Mouse (Mus musculus) layer of hippocampus, adult 9-11 months (tissue): ENCODE data around the gene Gfer.
"Not testable (repeated sequence)": the region's sequence is repeated elsewhere in the genome, so short reads cannot be mapped to it uniquely, and the experiment has no call there.

ENCODE experiments used
- DNase-seq: peaks from one replicate; pipeline ENCODE4 v3.0.0; 2022

Gene Gfer

DNA sequence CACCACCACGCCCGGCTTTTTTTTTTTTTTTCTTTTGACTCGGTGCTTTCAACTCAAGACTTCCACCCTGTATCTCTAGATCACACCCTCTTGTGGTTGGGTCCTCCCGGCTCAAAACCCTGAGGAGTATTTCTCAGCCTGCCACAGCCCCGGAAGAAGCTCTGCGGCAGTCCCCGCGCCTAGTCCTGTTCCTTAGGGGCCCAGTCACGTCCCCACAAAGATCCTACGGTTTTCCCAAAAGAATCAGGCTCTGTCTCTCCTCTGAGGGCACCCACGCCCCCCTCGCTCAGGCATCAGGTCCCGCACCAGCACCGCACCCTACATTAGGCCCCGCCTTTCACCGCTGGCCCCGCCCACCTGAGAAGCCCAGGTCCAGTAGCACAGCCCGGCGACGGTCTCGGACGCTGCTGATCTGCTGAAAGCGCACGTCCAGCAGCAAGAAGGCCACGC is 8.8 kb downstream of the Gfer start:
- no peak for DNase-seq

DNA sequence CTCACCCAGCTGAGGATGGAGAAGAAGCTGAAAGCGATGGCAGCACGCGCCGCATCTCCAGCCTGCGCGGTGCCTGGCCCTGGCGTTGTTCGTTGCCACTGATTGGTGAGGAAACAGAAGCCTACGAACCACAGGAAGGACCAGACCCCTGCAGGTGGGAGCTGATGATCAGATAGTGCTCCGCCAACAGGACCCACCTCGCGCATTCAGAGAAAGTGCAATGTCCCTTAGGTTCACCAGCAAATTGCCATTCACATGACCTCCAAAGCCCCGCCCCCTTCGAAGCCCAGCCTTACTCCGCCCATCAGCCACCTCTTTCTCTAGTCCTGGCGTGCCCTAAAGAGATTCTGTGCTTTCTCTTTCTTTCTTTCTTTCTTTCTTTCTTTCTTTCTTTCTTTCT is 9.4 kb downstream of the Gfer start:
- DNase-seq, result no peak

DNA sequence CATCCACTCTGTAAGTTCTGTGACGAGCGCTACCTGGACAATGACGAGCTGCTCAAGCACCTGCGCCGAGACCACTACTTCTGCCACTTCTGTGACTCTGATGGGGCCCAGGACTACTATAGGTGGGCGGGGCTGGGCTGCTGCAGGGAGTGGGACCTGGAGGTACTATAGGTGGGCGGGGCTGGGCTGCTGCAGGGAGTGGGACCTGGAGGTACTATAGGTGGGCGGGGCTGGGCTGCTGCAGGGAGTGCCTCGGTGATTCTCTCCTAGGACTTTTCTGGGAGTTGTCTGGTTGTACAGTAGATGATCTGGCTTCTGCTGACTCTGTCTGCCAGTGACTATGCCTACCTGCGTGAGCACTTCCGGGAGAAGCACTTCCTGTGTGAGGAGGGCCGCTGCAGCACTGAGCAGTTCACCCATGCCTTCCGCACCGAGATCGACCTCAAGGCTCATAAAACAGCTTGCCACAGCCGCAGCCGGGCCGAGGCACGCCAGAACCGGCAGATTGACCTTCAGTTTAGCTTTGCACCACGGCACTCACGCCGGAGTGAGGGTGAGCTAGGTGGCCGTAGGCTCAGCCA is 18.4 kb downstream of the Gfer start:
- no peak for DNase-seq

DNA sequence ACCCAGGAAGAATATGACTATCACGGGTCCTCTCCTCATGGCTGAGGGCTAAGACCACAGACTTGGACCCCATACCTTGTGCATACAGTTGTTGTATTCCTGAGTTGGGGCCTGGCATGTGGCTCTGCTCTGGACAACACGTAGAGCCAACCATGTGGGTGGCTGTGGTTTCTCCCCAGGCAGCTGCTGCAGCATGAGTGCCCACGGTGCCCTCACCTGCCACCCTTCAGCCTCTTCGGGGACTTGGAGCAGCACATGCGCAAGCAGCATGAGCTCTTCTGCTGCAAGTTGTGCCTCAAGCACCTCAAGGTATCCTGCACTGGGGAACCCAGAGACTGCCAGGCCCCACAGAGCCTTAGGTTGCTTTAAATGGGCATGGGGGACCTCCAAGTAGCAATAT is 19.1 kb downstream of the Gfer start:
- no peak for DNase-seq

DNA sequence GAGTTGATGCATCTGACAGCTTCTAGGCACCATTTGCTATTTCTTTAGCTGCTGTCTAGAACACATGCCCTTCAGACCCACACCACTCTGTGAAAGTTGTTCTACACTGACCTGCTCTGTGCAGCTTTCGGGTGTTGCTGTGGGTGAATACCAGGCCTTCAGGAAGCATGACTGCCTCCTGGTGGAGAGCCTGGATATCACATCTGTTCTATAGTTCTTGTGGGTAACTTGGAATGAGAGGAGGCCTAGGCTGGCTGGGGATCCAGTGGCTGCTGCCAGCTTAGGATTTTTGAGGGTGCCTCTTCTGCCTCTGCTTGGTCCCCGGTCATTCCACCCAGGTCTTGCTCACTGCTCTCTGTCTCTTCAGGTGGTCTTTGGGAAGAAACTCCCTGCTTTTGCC is 19.8 kb downstream of the Gfer start:
- DNase-seq, result no peak

DNA sequence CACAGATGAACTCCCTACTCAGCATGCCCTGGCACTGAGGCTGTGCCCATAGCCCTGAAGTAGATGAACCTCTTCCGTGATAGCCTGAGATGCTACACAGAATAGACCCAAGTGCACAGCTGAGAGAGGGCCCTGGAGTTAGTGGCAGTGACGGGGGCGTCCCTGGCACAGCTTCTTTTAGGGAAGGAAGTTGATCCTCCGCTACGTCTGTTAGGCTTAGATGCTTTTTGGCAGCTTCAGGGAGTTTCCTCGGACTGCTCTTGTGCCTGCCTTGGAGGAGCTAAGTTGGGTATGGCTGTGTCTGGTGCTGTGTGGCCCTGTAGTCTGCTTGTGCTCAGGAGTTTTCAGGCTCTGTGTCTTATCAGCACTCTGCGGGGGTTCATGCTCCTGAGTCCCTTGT is 21.7 kb downstream of the Gfer start:
- DNase-seq, result no peak

DNA sequence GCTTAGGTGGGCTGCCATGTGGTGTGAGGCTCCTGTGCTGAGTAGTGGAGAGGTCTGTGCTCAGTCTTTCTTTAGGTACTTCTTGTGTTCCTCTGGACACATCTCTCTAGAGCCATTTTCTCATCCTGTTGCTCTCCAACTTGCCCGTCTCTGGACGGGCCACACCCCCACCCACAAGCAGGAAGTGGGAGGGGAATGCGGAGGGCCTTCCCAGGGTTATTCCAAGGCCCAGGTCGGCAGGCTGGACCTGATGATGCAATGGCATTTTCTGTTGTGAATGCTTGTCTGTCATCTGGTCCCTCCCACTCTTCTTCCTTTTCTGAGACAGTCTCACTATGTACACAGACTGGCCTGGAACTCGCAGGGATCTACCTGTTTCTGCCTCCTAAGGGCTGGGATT is 23.8 kb downstream of the Gfer start:
- DNase-seq, result no peak

DNA sequence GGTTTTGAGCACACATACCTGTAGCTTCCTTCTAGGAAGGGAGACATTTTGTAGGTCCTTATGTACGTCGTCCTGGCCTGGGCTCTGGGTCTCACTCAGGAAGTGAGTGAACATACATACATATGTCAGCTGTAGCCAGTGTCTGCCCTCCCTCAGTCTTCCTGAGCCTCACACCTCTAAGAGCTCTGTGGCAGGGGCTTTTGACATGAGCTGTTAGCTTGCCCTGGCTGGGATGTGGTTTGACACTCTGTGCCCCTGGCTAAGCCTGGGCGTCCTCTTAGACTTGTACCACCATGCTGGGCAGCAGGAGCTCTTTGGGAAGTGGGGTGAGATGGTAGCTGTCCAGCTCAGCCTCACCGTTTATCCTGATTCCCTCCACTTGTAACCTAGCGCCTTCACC is 24.6 kb downstream of the Gfer start:
- no peak for DNase-seq

DNA sequence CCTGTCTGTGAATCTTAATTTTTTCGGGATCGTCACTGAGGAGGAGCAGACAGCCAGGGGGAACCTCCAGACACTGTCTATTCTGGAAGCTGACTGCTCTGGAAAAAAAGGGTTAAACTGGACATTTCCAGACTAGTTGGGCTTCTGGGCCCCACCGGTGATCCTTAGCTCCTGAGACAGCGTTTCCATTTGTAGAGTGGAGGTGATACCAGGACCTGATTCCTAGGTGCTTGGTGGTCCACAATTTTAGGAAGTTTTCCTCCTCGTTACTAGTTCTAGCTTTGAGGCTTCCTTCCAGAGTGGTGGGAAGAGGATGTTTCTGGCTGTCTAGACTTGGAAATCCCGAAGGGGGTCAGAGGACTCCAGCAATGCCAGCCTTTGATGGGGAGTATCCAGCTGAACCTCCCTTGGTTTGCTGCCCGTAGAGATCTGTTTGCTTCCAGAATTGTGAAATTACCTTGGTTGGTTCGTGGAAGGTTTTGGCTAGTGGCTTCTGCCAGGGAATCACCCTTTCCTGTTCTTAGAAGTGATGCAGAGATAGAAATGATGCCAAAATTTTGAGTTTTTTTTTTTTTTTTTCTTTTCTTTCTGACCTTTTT is 25.6 kb downstream of the Gfer start:
- no peak for DNase-seq

DNA sequence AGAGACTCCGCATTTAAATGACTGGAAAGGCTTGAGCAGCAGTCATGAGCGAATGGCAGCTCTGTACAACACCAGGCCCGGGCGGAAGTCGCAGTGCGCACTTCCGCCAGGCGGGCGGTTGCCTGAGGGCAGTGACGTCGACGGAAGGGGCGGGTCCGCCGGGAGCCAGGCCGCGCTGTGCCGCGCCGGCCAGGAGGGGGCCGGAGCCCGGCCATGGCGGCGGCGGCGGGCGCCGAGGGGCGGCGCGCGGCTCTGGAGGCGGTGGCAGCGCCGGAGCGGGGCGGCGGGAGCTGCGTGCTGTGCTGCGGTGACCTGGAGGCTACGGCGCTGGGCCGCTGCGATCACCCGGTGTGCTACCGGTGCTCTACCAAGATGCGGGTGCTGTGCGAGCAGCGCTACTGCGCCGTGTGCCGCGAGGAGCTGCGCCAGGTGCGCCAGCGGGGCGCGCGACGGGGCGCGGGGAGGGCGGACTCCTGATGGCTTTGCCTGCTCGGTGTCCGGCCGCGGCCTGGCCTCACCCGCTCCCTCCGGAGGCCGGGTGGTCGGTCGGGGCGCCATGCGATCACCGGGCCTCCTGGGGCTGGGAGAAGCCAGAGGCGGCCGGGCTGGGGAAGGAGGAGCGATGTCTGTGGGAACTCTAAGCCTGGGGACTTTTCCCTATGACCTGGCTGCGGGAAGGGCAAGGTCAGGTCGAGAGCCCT is 26.3 kb downstream of the Gfer start, which contains the start of gene Zfp598:
Gene Zfp598 (plus strand): TSS at position 143 of the 701 bp plus-strand sequence.
- DNase-seq, result peak; percentile 95

DNA sequence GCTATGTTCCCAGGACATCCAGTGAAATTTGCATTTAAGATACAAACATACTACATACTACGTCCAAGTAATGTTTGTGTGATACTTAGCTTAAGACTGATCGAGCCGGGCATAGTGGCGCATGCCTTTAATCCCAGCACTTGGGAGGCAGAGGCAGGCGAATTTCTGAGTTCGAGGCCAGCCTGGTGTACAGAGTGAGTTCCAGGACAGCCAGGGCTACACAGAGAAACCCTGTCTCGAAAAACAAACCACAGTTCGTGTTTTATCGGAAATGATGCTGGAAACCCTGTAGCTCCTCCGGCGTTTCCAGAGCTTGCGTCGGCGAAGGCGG is 26.8 kb downstream of the Gfer start:
- not testable (repeated sequence) for DNase-seq

DNA sequence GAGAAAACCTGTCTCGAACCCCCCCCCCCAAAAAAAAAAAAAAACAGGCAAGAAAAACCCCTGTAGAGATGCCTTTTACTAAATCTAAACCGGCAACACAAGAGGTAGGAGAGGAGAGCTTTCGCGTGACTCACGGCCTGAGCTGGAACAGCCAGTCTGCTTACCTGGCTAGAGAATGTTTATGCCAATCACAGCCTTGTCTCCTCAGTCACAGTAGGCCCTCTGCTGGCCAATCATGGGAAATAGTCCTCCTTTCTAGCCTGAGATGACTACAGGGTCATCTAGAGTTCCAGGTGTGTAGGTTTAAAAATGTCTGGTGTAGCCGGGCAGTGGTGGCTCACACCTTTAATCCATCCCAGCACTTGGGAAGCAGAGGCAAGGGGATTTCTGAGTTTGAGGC is 28.5 kb downstream of the Gfer start:
- DNase-seq, result no peak

DNA sequence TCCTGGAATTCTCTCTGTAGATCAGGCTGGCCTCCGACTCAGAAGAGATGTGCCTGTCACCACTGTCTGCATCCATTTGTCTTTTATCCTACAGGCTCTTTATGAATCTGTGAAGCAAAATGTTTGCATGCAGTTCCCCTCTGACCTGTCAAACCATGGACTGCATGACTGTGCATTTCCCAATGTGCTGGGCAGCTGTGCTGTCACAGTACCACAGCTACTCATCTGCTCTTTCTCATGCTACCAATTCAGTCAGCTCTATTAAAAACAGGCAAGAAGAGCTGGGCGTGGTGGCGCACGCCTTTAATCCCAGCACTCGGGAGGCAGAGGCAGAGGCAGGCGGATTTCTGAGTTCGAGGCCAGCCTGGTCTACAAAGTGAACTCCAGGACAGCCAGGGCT is 28.9 kb downstream of the Gfer start:
- not testable (repeated sequence) for DNase-seq

DNA sequence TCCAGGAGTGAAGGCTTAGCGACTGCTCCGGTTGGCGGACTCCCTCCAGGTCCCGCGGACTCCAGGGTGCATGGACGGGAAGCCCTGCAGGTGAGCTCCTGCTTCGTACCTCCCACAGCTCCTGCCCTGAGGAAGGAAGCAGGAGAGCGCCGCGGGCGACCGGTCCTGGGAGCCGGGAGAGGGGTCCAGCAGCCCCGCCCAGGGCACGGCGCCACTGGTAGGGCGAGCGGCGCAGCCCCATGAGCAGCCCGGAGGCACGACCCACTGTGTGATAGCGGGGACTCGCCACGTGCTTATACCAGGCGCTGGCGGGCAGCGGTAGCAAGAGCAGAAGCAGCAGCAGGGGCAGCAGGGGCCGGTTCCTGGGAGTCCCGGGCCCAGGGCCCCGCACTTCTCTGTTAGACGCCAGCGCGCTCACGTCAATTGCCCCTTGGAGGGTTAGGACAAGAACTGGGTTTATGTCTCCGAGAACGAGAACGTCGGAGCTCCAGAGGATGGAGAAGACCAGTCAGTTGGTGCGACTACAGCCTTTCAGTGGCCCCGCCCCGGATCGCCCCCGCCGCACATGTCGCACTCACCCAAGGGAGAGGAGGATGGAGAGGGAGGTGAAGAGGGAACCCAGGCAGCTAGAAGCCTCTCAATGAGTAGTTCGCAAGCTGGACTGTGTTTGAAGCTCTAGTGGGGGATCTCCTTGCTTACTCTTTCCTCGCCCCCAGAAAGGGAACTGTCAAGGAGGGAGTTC is 37.8 kb downstream of the Gfer start, which contains the start of gene Npw:
Gene Npw (minus strand): TSS at position 441 of the 742 bp plus-strand sequence.
- DNase-seq, result no peak

DNA sequence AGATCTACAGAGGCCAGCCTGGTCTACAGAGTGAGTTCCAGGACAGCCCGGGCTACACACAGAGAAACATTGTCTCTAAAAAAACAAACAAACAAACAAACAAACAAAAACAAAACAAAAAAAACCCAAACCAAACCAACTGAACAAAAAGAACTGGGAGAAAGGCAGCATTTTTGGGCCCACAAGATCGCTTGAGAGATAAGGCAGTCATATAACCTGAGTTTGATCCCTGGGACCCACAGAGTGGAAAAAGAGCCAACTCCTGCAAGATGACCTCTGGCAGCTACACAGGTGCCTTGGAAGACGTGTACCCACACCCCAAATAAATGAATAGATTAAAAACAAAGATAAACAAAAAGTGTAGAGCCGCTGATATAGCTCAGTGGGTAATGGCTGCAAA is 41.0 kb downstream of the Gfer start:
- no peak for DNase-seq

DNA sequence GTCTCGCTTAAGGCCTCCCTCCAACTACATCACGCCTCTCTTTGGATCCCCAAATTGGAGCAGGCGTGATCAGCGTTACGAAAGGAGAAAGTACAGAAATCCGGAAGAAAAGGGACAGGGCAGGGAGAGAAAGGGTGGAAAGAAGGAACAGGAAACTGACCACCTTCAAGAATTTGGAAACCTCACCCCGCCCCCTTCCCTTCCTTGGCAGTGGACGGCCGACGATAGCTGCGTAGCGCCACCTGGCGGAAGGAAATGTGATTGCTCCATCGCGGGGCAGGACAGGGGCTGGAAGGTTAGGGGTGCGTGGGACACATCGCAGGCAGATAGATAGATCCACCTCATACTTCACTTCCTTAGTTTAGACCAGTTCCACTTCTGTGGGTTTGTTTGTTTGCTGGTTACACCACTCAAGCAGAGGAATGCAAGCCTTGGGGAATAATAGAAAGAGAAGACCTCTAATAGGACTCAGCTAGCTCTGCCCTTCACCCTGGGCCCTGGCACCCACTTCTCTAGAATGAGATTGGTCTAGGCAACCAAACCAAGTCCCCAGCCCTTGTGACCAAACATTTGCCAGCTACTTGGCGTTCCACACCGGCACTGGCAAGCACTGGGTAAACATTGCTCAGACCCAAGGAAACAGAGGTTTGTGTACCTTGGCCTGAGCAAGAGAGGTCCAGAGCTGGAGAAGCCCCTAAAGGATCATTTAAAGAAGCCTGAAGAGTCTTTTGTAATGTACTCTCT is 41.8 kb downstream of the Gfer start:
- no peak for DNase-seq

DNA sequence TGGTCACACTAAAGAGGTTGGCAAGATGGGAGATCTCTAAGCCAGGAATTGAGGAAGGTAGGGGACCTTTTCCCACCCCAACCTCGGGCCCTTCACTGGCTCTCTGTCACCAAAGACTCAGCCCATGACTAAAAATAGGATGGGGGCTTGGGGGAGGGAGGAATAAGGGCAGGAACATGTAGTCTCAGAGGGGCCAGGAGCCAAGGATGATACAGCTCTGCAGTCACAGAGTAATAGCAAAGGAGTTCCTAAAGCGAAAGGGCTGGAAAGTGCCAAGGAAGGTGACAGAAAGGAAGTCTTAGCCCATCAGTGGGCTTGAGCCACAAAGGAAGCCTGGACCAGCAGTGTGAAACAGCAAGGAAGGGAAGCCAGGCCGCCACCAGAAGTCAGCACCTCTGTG is 44.1 kb downstream of the Gfer start:
- DNase-seq, result no peak

DNA sequence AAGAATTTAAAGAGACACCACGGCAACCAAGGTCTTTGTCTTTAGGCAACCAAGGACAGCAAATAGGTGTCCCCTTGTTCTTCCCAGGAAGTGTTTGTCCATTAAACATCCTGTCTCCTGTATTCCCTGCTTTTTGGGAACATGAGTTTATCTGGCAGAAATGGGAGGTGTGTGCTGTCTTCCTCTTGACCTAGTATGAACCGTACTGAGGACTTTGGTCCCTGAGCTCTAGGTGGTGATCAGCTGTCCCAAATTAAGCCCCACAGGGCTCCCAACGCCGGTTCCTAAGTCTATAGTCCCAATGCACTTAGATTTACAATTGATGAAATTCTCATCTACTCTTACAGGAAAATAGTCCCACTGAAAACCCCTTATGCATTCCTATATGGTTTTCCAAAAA is 45.2 kb downstream of the Gfer start:
- no peak for DNase-seq

DNA sequence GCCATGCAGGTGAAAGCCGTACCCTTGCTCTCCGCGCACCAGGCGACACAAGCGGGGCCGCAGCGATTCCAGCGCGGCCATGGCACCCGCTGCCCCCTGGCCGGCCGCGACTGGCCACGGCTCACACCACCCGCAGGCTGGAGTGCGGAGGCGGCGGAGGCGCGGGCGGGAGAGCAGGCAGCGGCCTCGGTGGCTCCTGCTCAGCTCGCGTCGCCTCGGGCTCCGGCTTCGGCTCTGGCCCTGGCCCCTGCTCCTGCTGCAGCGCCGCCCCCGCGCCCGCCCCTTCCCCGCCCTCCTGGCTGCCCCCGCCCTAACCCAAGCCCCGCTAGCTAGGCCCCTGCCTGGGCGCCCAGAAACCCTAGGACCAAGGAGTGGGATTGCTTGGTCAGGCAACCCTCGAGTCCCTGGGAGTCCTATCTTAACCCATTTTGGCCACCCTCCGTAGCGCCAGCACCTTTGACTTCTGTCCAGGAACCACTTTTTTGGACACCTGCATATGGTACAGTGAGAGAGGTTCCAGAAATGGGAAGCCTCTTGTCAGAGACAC is 45.8 kb downstream of the Gfer start, which contains the start of gene Slc9a3r2:
Gene Slc9a3r2 (minus strand): TSS at position 258 of the 547 bp plus-strand sequence.
- DNase-seq, result no peak

DNA sequence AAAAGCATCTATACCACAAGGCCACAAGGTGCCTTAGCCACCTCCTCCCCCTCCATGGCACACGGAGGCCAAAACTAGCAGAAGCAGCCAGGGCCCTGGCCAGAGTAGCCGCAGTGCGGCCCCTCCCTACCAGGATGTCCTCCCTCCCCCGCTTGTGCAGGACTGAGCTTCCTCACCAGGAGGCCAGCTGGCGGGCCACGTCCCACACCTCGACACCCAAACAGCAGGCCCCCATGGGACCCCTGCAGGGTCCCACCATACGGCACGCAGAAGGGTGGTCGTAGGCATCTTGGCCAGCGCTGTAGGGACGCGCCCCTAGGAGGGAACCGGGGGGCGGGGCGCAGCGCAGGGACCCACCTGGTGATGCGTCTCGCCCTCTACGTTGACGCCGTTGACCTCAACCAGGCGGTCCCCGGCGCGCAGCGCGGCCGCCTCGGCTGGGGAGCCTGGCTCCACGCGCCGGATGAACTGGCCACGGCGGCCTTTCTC is 46.3 kb downstream of the Gfer start:
- DNase-seq, result no peak

DNA sequence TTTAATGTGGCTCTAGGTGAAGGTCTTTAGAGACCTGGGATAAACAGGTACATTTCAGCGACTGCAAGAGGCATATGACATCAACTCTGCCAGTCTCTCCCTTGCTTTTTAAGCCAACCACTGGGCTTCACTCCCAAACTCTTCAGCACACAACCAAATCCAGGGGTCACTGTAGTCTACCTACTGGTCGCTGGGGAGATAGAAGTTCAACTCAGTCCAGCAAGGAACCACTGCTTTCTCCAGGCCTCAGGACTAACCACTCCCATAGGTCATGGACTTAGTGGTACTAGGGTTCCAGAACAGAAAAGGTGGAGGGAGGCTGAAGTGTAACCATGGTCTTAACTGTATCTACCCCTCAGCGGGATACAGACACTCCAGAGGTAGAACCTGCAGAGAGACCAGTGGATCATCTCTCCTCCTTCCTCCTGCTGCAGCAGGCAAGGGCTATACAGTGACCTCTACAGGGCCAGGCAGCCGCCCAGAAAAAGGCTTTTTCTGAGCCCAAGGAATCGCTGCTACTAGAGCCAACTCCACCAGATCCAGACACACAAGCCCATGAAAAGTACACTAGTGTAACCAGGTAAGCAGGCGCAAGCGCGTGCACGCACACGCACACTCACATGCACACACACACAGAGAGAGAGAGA is 47.1 kb downstream of the Gfer start:
- DNase-seq, result no peak

DNA sequence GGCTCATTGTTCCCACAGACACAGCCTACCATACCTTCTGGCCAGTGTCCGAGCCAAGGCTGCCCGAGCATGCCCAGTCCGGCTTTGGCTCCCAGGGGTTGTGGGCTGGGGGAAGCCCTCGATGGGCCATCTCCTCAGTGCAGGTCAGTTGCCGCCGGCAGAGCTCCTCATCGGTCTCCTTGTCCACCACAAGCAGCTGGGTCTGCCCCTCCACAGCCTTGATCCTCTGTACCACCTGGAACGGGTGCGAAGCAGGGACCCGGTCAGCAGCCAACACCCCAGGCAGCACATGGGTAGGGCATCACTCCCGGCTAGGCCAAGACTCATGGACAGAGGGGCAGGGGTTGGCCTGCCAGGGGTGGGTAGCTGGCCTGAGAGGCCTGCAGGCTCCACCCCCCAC is 48.5 kb downstream of the Gfer start:
- DNase-seq, result no peak
